Mouse (Mus musculus): Measurements from ENCODE around the gene Dars2.

Gene Dars2

GRCm38 (mm10) chr1:161070352-161071271 lies at the start of gene Dars2, which contains the start of gene Cenpl:
TSS of gene Dars2 (minus strand) at chr1:161070658.
TSS of gene Cenpl (plus strand) at chr1:161070713.
- DNase-seq (ENCODE audit: low spot score in 2 of 2) = peak; percentile 97 to 98

GRCm38 (mm10) chr1:161114591-161114990 lies 44.1 kb upstream of the Dars2 start:
- no peak for DNase-seq (ENCODE audit: low spot score in 2 of 2)

- DNase-seq (ENCODE audit: low spot score in 2 of 2) = no peak
Measured at GRCm38 (mm10) chr1:161109216-161109615, 38.8 kb upstream of the Dars2 start.

GRCm38 (mm10) chr1:161103842-161104241 lies 33.4 kb upstream of the Dars2 start:
- no peak for DNase-seq (ENCODE audit: low spot score in 2 of 2)

GRCm38 (mm10) chr1:161099721-161100405 lies 29.4 kb upstream of the Dars2 start:
- no peak for DNase-seq (ENCODE audit: low spot score in 2 of 2)

- no peak for DNase-seq (ENCODE audit: low spot score in 2 of 2)
Measured at GRCm38 (mm10) chr1:161077243-161077642, 6.8 kb upstream of the Dars2 start.

GRCm38 (mm10) chr1:161076238-161076637 lies 5.8 kb upstream of the Dars2 start:
- no peak for DNase-seq (ENCODE audit: low spot score in 2 of 2)

GRCm38 (mm10) chr1:161071272-161071620 lies 788 bp upstream of the Dars2 start:
- no peak for DNase-seq (ENCODE audit: low spot score in 2 of 2)

GRCm38 (mm10) chr1:161063351-161063750 lies 7.1 kb downstream of the Dars2 start:
- DNase-seq (ENCODE audit: low spot score in 2 of 2) = no peak

GRCm38 (mm10) chr1:161057164-161057563 lies 13.3 kb downstream of the Dars2 start:
- no peak for DNase-seq (ENCODE audit: low spot score in 2 of 2)

GRCm38 (mm10) chr1:161046972-161047371 lies 23.5 kb downstream of the Dars2 start:
- no peak for DNase-seq (ENCODE audit: low spot score in 2 of 2)

GRCm38 (mm10) chr1:161041261-161042020 lies 29.0 kb downstream of the Dars2 start:
- DNase-seq (ENCODE audit: low spot score in 2 of 2) = no peak

GRCm38 (mm10) chr1:161040855-161041254 lies 29.6 kb downstream of the Dars2 start:
- no peak for DNase-seq (ENCODE audit: low spot score in 2 of 2)

GRCm38 (mm10) chr1:161040426-161040770 lies 30.1 kb downstream of the Dars2 start:
- DNase-seq (ENCODE audit: low spot score in 2 of 2) = no peak

- no peak for DNase-seq (ENCODE audit: low spot score in 2 of 2)
Measured at GRCm38 (mm10) chr1:161039741-161040425, 30.6 kb downstream of the Dars2 start.

GRCm38 (mm10) chr1:161038968-161039721 lies 31.3 kb downstream of the Dars2 start:
- DNase-seq (ENCODE audit: low spot score in 2 of 2) = no peak

- DNase-seq (ENCODE audit: low spot score in 2 of 2) = no peak
Measured at GRCm38 (mm10) chr1:161038004-161038403, 32.5 kb downstream of the Dars2 start.

GRCm38 (mm10) chr1:161037599-161037998 lies 32.9 kb downstream of the Dars2 start:
- no peak for DNase-seq (ENCODE audit: low spot score in 2 of 2)

- no peak for DNase-seq (ENCODE audit: low spot score in 2 of 2)
Measured at GRCm38 (mm10) chr1:161037026-161037425, 33.4 kb downstream of the Dars2 start.

- no peak for DNase-seq (ENCODE audit: low spot score in 2 of 2)
Measured at GRCm38 (mm10) chr1:161036411-161036841, 34.0 kb downstream of the Dars2 start.
